Mouse (Mus musculus) lung, postnatal 0 days (tissue): ENCODE measurements around the gene Pdzrn3.

Source experiments
- CTCF ChIP-seq: IDR thresholded peaks from 2 replicates; pipeline ENCODE4 v1.5.1; 2016; ENCODE audit warnings: antibody characterized with exemption, mild to moderate bottlenecking
- EP300 ChIP-seq: IDR thresholded peaks from 2 replicates; pipeline ENCODE4 v1.6.1; 2016; ENCODE audit warnings: antibody characterized with exemption, mild to moderate bottlenecking, control low read depth

- TF ChIP-seq EP300 (no peak), CTCF (no peak)
Observed at GRCm38 (mm10) chr6:101336660-101337059, 41.0 kb downstream of the Pdzrn3 start.
